Mouse (Mus musculus): ENCODE measurements around the gene 4933434E20Rik. TPM values are rescaled to one million over a fixed set of nuclear protein-coding genes. Genes with fewer than 3 reads are reported as not detected.

The 4933434E20Rik gene
- polyA plus RNA-seq, 1 experiment from 2014 or later: 185 TPM

DNA sequence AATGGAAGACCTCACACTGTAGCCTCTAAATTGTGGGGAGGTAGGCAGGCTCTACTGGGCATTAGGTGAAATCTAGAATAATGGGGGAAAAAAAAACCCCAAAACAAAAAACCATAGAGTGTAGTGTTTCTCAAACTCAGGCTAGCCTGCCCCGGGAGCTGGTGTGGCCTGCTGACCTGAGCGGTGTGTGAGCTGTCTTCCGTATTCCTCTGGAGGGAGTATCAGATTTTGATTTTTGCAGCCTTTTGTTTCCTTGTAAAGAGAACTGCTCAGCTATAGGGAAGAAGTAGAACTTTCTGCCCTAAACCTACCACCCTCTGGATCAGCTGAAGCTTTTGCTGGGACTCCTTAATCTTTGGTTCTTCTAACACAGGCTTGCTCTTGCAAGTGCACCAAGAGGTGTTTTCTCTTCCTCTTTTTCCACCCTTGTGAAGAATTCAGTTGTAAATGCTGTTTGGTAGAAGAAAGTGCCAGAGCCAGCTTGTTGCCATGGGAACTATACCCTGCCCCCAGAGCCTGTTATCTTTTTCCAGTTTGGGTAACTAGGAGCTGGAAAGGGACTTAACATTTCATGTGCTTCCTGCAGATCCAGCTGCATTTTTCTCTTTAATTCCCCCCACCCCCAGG, 32.4 kb downstream of the 4933434E20Rik start:
- Histone ChIP-seq H3K9me3 (no peaks in the 10 kb centered on the region), H3K9ac (replicated peaks) (no peak overlapping the region), H3K36me3 (peaks cover 29% of the 10 kb centered on the region), H3K27ac (replicated peaks) (peak overlapping the region; percentile 12; the same call in 1 of the 2 replicates), H3K27me3 (no peaks in the 10 kb centered on the region), H3K4me2 (replicated peaks) (peak overlapping the region; percentile 13; the same call in 1 of the 2 replicates), H3K4me1 (peaks cover 42% of the 10 kb centered on the region), H3K4me3 (no peak overlapping the region)
- ATAC-seq (ENCODE audit: low FRiP score, low read depth): no peak
- 43% methylated on average over 3 of the region's 3 CpGs for WGBS

DNA sequence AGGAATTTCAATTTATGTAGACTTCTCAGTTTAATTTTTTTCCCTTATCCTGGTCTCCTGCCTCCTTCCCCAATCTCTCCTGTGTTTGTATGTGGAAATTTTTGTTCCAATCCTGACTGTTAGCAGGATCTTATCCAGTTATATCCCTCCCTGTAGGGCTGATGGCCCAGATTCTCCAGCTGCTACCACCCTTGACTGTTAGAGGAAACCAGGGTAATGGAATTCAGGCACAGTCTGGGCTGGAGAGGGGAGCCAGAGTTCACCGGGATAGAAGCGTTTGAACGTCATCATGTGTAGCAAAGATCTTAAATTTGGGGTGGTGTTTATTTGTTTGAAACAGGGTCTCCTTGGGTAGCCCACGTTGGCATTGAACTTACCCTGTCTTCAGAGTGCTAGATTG, 33.4 kb downstream of the 4933434E20Rik start:
- Histone ChIP-seq H3K27ac (replicated peaks) (0 out of 2 replicates have a peak overlapping the region, but pooled peaks have one; percentile 12), H3K9ac (replicated peaks) (no peak overlapping the region), H3K4me1 (peaks cover 37% of the 10 kb centered on the region), H3K9me3 (no peaks in the 10 kb centered on the region), H3K27me3 (no peaks in the 10 kb centered on the region), H3K4me2 (replicated peaks) (no peak overlapping the region), H3K36me3 (peaks cover 39% of the 10 kb centered on the region), H3K4me3 (no peak overlapping the region)
- no peak for ATAC-seq (ENCODE audit: low FRiP score, low read depth)
- 82% methylated on average over 4 of the region's 4 CpGs for WGBS

DNA sequence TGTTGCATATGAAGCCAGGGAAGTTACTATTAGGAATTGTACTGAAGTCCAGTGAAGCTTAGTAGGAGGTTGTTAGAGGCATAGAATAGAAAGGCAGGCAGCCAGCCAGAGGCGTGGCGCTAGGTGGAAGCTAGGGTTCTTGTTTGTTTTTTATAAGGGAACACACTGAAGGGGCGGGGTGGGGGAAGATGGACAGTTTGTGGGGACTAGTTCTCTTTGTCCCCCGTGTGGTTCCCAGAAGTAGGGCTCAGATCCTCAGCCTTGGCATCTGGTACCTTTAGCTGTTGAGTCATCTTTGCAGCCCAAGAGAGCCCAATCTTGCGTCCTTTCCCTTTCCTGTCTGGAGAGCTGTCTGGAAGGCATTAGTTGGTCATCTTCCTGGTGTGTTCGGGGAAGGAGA, 33.8 kb downstream of the 4933434E20Rik start:
- peaks cover 37% of the 10 kb centered on the region for H3K4me1 ChIP-seq
- no peak overlapping the region for H3K4me3 ChIP-seq
- no peak overlapping the region for H3K4me2 ChIP-seq (replicated peaks)
- H3K27me3 ChIP-seq: no peaks in the 10 kb centered on the region
- ATAC-seq (ENCODE audit: low FRiP score, low read depth): no peak
- H3K9me3 ChIP-seq: no peaks in the 10 kb centered on the region
- WGBS: 89% methylated on average over 6 of the region's 6 CpGs
- H3K36me3 ChIP-seq: peaks cover 44% of the 10 kb centered on the region
- no peak overlapping the region for H3K27ac ChIP-seq (replicated peaks)
- H3K9ac ChIP-seq (replicated peaks): no peak overlapping the region

DNA sequence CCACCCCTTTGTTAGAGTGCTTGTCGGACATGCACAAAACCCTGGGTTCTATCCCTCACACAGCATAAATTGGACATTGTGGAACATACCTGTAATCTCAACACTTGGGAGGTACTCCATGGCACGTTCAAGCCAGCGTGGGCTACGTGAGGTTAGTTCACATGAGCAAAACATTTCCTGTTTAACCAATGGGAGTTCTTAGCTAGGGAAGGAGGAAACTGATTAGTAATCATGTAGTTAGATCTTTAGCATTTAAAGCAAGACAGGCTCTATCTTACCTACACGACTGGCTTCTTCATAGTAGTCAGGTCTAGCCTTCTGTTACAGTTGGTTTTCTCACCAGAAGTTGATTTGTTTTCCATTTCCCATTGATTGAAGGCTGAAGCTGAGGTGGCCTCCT, 34.6 kb downstream of the 4933434E20Rik start:
- H3K27ac ChIP-seq (replicated peaks): no peak overlapping the region
- H3K4me1 ChIP-seq: peaks cover 32% of the 10 kb centered on the region
- H3K36me3 ChIP-seq: peaks cover 51% of the 10 kb centered on the region
- H3K4me3 ChIP-seq: no peak overlapping the region
- H3K27me3 ChIP-seq: no peaks in the 10 kb centered on the region
- 92% methylated on average over 5 of the region's 5 CpGs for WGBS
- no peak for ATAC-seq (ENCODE audit: low FRiP score, low read depth)
- H3K9me3 ChIP-seq: no peaks in the 10 kb centered on the region
- H3K4me2 ChIP-seq (replicated peaks): no peak overlapping the region
- H3K9ac ChIP-seq (replicated peaks): no peak overlapping the region

DNA sequence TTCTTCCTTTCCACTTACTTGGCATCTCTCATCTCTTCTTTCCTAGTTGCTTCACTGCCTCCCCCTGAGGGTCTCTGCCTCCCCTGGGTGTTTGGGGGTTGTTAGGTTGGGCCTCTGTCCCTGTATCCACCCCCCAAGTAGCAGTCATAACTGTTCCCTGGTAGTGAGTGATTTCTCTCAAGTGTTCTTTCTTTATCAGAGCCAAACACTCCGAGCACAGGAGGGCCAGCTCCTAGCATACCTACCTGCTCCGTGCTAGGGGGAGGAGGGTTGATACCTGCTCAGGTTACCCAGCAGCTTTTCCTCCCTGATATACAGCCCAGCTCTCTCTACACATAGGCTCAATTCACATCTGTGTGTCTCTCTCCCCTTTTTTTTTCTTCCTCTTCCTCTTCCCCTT, 37.2 kb downstream of the 4933434E20Rik start:
- Histone ChIP-seq H3K9me3 (no peaks in the 10 kb centered on the region), H3K4me3 (no peak overlapping the region), H3K36me3 (peaks cover 75% of the 10 kb centered on the region), H3K4me1 (peaks cover 9% of the 10 kb centered on the region), H3K27me3 (no peaks in the 10 kb centered on the region), H3K27ac (replicated peaks) (no peak overlapping the region), H3K9ac (replicated peaks) (no peak overlapping the region), H3K4me2 (replicated peaks) (no peak overlapping the region)
- 93% methylated on average over 2 of the region's 2 CpGs for WGBS
- ATAC-seq (ENCODE audit: low FRiP score, low read depth): no peak

DNA sequence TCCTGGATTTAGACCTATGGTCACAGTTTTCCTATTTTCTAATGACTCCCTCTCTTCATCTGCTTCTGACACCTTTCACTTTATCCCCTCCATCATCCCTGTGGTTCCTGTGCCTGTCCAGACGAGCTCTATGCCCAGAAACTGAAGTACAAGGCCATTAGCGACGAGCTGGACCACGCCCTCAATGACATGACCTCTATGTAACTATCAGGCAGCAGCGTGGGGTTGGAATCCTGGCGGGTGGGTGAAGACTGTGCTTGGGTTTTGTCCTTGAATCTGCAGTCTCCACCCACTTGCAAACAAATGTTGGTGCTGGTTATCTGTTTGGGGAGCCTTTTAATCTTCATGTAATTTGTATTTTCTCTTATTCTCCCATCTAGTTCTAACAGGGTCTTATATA, 39.5 kb downstream of the 4933434E20Rik start:
- Histone ChIP-seq H3K27me3 (no peaks in the 10 kb centered on the region), H3K36me3 (peaks cover 96% of the 10 kb centered on the region), H3K9me3 (no peaks in the 10 kb centered on the region), H3K9ac (replicated peaks) (no peak overlapping the region), H3K4me2 (replicated peaks) (no peak overlapping the region), H3K4me3 (no peak overlapping the region), H3K4me1 (no peaks in the 10 kb centered on the region), H3K27ac (replicated peaks) (no peak overlapping the region)
- WGBS: 86% methylated on average over 6 of the region's 6 CpGs
- no peak for ATAC-seq (ENCODE audit: low FRiP score, low read depth)

DNA sequence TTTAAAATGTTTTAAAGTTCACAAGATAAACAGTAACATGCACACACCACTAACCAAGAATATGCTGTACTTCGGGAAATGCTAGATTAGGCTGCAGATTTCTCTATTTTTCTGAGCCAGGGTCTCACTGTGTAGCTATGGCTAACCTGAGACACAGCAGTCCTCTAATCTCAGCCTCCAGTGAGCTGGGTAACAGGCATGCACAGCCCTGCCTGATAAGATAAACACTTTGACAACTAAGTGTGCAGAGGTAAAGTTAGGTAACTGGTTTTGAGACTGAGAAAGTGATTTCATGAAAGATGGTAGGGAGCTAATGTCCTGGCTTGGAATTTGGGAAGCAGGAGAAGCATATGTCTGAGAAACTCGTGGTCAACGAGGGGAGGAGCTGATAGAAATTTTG, 43.0 kb downstream of the 4933434E20Rik start:
- Histone ChIP-seq H3K36me3 (peaks cover 85% of the 10 kb centered on the region), H3K4me2 (replicated peaks) (no peak overlapping the region), H3K27ac (replicated peaks) (no peak overlapping the region), H3K27me3 (no peaks in the 10 kb centered on the region), H3K9ac (replicated peaks) (no peak overlapping the region), H3K4me1 (no peaks in the 10 kb centered on the region), H3K4me3 (no peak overlapping the region), H3K9me3 (no peaks in the 10 kb centered on the region)
- WGBS: 94% methylated on average over 3 of the region's 3 CpGs
- no peak for ATAC-seq (ENCODE audit: low FRiP score, low read depth)

DNA sequence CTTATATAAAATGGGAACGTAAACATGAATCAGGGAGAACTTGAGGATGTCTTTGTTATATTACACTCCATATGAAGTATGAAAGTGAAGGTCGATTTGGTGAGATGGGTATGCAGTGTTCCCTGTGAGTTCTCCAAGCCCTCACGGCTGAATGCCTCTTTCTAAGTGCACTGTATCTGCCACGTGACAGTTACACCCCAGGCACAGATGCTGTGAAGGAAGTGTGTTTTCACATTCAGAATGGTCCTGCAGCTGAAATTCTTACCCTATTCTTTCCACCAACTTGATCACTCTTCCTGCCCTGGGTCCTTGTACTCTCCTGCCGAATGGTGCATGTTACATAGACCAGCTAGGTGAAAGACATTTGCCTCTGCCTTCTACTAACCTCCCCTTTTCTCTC, 46.5 kb downstream of the 4933434E20Rik start:
- Histone ChIP-seq H3K4me1 (no peaks in the 10 kb centered on the region), H3K9ac (replicated peaks) (no peak overlapping the region), H3K9me3 (no peaks in the 10 kb centered on the region), H3K36me3 (peaks cover 59% of the 10 kb centered on the region), H3K4me2 (replicated peaks) (no peak overlapping the region), H3K27me3 (no peaks in the 10 kb centered on the region), H3K4me3 (no peak overlapping the region), H3K27ac (replicated peaks) (no peak overlapping the region)
- ATAC-seq (ENCODE audit: low FRiP score, low read depth): no peak
- 92% methylated on average over 5 of the region's 5 CpGs for WGBS

DNA sequence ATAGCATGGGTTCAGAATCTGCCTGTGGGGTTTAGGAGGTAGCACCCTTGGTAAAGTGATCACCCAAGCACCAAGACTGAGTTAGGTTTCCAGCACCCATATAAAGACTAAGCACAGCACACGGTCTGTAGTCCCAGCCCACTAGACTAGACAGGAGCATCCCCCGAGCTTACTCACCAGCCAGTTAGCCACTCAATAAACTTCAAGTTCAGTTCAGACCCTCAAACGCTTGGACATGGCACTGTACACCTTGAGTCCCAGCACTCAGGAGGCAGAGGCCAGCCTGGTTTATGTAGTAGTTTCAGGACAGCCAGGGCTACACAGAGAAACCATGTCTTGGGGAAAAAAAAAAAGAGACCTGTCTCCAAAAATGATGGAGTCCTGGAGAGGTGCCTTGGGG, 49.6 kb downstream of the 4933434E20Rik start:
- Histone ChIP-seq H3K4me2 (replicated peaks) (no peak overlapping the region), H3K27ac (replicated peaks) (no peak overlapping the region), H3K4me3 (no peak overlapping the region), H3K27me3 (no peaks in the 10 kb centered on the region), H3K9ac (replicated peaks) (no peak overlapping the region), H3K9me3 (no peaks in the 10 kb centered on the region), H3K4me1 (no peaks in the 10 kb centered on the region), H3K36me3 (peaks cover 31% of the 10 kb centered on the region)
- 95% methylated on average over 3 of the region's 3 CpGs for WGBS
- no peak for ATAC-seq (ENCODE audit: low FRiP score, low read depth)

DNA sequence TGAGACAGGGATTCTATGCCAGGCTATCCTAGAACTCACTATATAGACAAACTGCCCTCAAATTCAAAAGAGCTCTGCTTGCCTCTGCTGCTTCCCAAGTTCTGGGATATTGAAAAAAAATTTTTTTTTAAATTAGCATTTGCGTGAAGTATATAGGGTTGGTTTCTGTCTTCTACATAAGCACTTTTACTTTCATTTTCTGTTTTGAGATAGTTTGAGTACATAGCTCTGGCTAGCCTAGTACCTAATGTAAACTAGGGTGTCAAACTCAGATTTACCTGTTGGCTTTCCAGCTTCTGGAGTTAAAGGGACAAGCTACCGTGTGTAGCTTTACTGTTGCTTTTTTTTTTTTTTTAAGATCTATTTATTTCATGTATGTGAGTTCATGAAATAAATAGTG, 50.2 kb downstream of the 4933434E20Rik start:
- H3K27ac ChIP-seq (replicated peaks): no peak overlapping the region
- no peak overlapping the region for H3K9ac ChIP-seq (replicated peaks)
- no peaks in the 10 kb centered on the region for H3K9me3 ChIP-seq
- H3K4me1 ChIP-seq: no peaks in the 10 kb centered on the region
- H3K4me2 ChIP-seq (replicated peaks): no peak overlapping the region
- peaks cover 26% of the 10 kb centered on the region for H3K36me3 ChIP-seq
- no peak for ATAC-seq (ENCODE audit: low FRiP score, low read depth)
- no peak overlapping the region for H3K4me3 ChIP-seq
- WGBS: 100% methylated on average over 2 of the region's 2 CpGs
- H3K27me3 ChIP-seq: no peaks in the 10 kb centered on the region

DNA sequence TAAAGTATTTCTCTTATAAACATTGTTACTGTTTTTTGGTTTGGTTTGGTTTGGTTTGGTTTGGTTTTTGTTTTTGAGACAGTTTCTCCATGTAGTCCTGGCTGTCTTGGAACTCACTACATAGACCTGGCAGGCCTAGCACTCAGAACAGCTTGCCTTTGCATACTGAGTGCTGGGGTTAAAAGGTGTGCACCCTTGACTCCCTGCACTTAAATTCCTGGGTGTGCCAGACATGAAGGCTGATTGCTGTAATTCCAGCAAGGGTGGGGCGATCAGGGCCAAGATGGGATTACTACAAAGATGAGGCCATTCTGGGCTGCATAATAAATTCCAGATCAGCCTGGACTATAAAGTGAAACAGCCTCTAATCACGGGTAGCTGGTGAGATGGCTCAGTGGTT, 50.8 kb downstream of the 4933434E20Rik start:
- H3K27ac ChIP-seq (replicated peaks): no peak overlapping the region
- ATAC-seq (ENCODE audit: low FRiP score, low read depth): no peak
- no peak overlapping the region for H3K9ac ChIP-seq (replicated peaks)
- no peaks in the 10 kb centered on the region for H3K4me1 ChIP-seq
- no peak overlapping the region for H3K4me3 ChIP-seq
- no peak overlapping the region for H3K4me2 ChIP-seq (replicated peaks)
- H3K27me3 ChIP-seq: no peaks in the 10 kb centered on the region
- 92% methylated on average over 2 of the region's 2 CpGs for WGBS
- H3K9me3 ChIP-seq: no peaks in the 10 kb centered on the region
- H3K36me3 ChIP-seq: peaks cover 26% of the 10 kb centered on the region

DNA sequence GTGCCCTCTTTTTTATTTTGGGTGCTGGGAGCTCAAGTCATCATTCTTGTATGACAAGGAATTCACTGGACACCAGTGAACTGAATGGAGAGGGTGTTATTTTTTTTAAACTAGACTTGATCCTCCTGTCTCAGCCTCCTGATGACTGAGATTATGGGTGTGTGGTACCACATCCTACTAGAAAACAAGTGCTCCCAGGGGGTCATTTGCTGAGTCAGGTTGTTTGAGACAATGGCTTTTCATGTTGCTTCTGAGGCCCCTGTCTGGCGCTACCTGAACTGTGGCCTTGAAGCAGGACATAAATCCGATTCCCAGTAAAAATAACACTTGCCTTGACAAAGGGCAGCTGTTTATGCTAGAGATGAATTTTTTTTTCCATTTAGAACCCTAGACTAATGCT, 51.7 kb downstream of the 4933434E20Rik start:
- Histone ChIP-seq H3K4me2 (replicated peaks) (no peak overlapping the region), H3K36me3 (peaks cover 21% of the 10 kb centered on the region), H3K27ac (replicated peaks) (no peak overlapping the region), H3K9me3 (no peaks in the 10 kb centered on the region), H3K9ac (replicated peaks) (no peak overlapping the region), H3K27me3 (no peaks in the 10 kb centered on the region), H3K4me3 (no peak overlapping the region), H3K4me1 (no peaks in the 10 kb centered on the region)
- 97% methylated on average over 2 of the region's 2 CpGs for whole genome bisulfite sequencing
- no peak for ATAC-seq (ENCODE audit: low FRiP score, low read depth)

DNA sequence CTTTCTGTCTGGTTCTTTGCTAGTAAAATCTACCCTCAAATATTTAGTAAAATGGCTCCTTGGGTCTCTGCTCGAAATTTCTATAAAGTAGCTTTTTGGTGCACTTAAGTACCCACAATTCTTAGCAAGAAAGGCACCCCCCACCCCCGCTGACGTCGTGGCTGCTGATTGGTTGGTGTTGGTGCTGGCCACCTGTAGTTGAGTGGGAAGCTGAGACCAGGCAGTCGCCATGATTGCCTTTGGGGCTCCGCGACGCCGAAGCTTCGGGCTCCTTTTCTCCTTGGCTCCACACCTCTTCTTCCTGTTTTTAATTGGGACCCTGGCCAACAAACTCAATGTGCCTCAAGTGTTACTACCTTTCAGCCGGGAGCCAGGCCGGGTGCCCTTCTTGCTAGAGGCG, 52.5 kb downstream of the 4933434E20Rik start, which contains the start of gene Nup210l:
TSS of gene Nup210l (plus strand) at position 195 of the 400 bp plus-strand sequence.
- H3K4me2 ChIP-seq (replicated peaks): no peak within 1 kb of the TSS
- no peak within 1 kb of the TSS for H3K4me3 ChIP-seq
- no peaks in the 10 kb centered on the region for H3K4me1 ChIP-seq
- H3K27me3 ChIP-seq: no peaks in the 10 kb centered on the region
- WGBS: 86% methylated on average over 13 of the region's 13 CpGs
- ATAC-seq (ENCODE audit: low FRiP score, low read depth): no peak
- H3K27ac ChIP-seq (replicated peaks): no peak within 1 kb of the TSS
- H3K9ac ChIP-seq (replicated peaks): no peak within 1 kb of the TSS
- peaks cover 13% of the 10 kb centered on the region for H3K36me3 ChIP-seq
- H3K9me3 ChIP-seq: no peaks in the 10 kb centered on the region
